Mouse (Mus musculus): Measurements from ENCODE around the gene Ltb4r2. TPM values are rescaled to one million over a fixed set of nuclear protein-coding genes. Genes with fewer than 3 reads are reported as not detected.

Ltb4r2 gene
- polyA plus RNA-seq, 1 experiment = 0.07 TPM

- Histone ChIP-seq H3K27me3 (ENCODE audit: control insufficient read depth, insufficient read depth, low read length) (no peaks in the 10 kb centered on the region), H3K27ac (ENCODE audit: control insufficient read depth, insufficient read depth, low read depth, low read length) (no peak overlapping the region), H3K36me3 (ENCODE audit: control insufficient read depth, insufficient read depth, low read length) (no peaks in the 10 kb centered on the region), H3K4me1 (ENCODE audit: control insufficient read depth, insufficient read depth, low read length) (peaks cover 4% of the 10 kb centered on the region), H3K4me3 (ENCODE audit: control insufficient read depth, low read depth, low read length) (no peak overlapping the region)
- TF ChIP-seq POLR2A (IDR thresholded peaks at IDR 0.05; ENCODE audit: control insufficient read depth, low read depth, low read length) (no peak), CTCF (IDR thresholded peaks at IDR 0.05; ENCODE audit: control insufficient read depth, insufficient read depth, insufficient replicate concordance, low read depth, low read length) (no peak)
These were observed 32.2 kb downstream of the Ltb4r2 start for GRCm38 (mm10) chr14:55793461-55793860.

GRCm38 (mm10) chr14:55793946-55794345 lies 32.7 kb downstream of the Ltb4r2 start:
- H3K27ac ChIP-seq (ENCODE audit: control insufficient read depth, insufficient read depth, low read depth, low read length) = no peak overlapping the region
- H3K4me3 ChIP-seq (ENCODE audit: control insufficient read depth, low read depth, low read length) = no peak overlapping the region
- TF ChIP-seq POLR2A (IDR thresholded peaks at IDR 0.05; ENCODE audit: control insufficient read depth, low read depth, low read length) (no peak), CTCF (IDR thresholded peaks at IDR 0.05; ENCODE audit: control insufficient read depth, insufficient read depth, insufficient replicate concordance, low read depth, low read length) (no peak)
- no peaks in the 10 kb centered on the region for H3K36me3 ChIP-seq (ENCODE audit: control insufficient read depth, insufficient read depth, low read length)
- H3K4me1 ChIP-seq (ENCODE audit: control insufficient read depth, insufficient read depth, low read length) = no peaks in the 10 kb centered on the region; the same call in 1 of the 2 replicates
- no peaks in the 10 kb centered on the region for H3K27me3 ChIP-seq (ENCODE audit: control insufficient read depth, insufficient read depth, low read length)

DNA sequence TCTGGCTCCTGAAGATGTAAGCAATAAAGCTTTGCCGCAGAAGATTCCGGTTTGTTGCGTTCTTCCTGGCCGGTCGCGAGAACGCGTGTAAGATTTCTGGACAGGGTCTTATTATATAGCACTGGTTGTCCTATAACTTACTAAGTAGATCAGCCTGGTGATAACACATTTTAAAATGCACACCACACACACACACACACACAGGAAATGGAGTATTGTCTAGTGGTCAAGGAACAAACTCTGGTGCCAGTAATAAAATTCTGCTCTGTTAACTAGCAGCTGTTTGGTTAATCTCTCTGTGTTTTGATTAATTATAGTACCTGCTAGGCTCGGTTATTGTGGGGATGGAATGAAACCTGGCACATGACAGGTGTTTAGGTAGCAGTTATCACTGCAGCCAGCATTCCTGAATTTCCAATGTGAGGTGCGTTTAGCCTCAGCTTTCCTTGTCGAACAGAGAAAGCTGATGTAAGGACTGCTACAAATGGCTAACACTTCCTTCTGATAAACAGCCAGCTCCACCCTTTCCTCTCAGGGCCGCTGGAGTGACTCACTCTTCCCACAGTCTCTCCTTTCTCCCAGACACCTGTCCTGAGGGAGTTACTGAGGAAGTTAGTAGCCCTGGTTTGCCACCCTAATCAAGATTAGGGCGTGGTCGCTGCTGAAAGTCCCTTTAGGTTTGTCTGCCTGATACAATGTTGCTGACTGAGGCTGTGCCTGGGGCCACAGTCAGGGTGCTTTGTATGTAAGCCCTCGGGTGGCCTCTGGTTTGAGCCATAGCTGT lies 34.3 kb downstream of the Ltb4r2 start:
- H3K27ac ChIP-seq (ENCODE audit: control insufficient read depth, insufficient read depth, low read depth, low read length) = no peak overlapping the region
- no peaks in the 10 kb centered on the region; the same call in 1 of the 2 replicates for H3K4me1 ChIP-seq (ENCODE audit: control insufficient read depth, insufficient read depth, low read length)
- no peaks in the 10 kb centered on the region for H3K36me3 ChIP-seq (ENCODE audit: control insufficient read depth, insufficient read depth, low read length)
- no peak overlapping the region for H3K4me3 ChIP-seq (ENCODE audit: control insufficient read depth, low read depth, low read length)
- H3K27me3 ChIP-seq (ENCODE audit: control insufficient read depth, insufficient read depth, low read length) = no peaks in the 10 kb centered on the region
- no peak for TF ChIP-seq POLR2A (IDR thresholded peaks at IDR 0.05; ENCODE audit: control insufficient read depth, low read depth, low read length)
- TF ChIP-seq CTCF (IDR thresholded peaks at IDR 0.05; ENCODE audit: control insufficient read depth, insufficient read depth, insufficient replicate concordance, low read depth, low read length) = no peak

Other genes starting within 250 kb of the Ltb4r2 start
- gene Nrl, start 236.4 kb upstream of the Ltb4r2 start, polyA plus RNA-seq (2012; rRNA removed) = 0.20 and 0.37 TPM in 2 replicates
- gene Pck2, start 221.2 kb upstream of the Ltb4r2 start, polyA plus RNA-seq (2012; rRNA removed) = 2.8 and 5.7 TPM in 2 replicates
- gene Dcaf11, start 201.4 kb upstream of the Ltb4r2 start, polyA plus RNA-seq (2012; rRNA removed) = 54.5 and 60.7 TPM in 2 replicates
- gene A730061H03Rik, start 201.0 kb upstream of the Ltb4r2 start, polyA plus RNA-seq (2012; rRNA removed) = 2.1 and 2.3 TPM in 2 replicates
- 40.2 and 52.7 TPM in 2 replicates for gene Fitm1, start 185.8 kb upstream of the Ltb4r2 start, polyA plus RNA-seq (2012; rRNA removed)
- gene Psme1, start 183.3 kb upstream of the Ltb4r2 start, polyA plus RNA-seq (2012; rRNA removed) = 7.6 and 8.4 TPM in 2 replicates
- gene Emc9, start 176.1 kb upstream of the Ltb4r2 start, polyA plus RNA-seq (2012; rRNA removed) = 5.8 and 6.4 TPM in 2 replicates
- 10.2 and 14.9 TPM in 2 replicates for gene Psme2, start 170.3 kb upstream of the Ltb4r2 start, polyA plus RNA-seq (2012; rRNA removed)
- gene Rnf31, start 169.7 kb upstream of the Ltb4r2 start, polyA plus RNA-seq (2012; rRNA removed) = 7.8 and 8.9 TPM in 2 replicates
- 4.1 and 4.4 TPM in 2 replicates for gene Irf9, start 157.9 kb upstream of the Ltb4r2 start, polyA plus RNA-seq (2012; rRNA removed)
- gene Rec8, start 143.4 kb upstream of the Ltb4r2 start, polyA plus RNA-seq (2012; rRNA removed) = 65.8 and 78.1 TPM in 2 replicates
- 519 and 558 TPM in 2 replicates for gene Ipo4, start 125.5 kb upstream of the Ltb4r2 start, polyA plus RNA-seq (2012; rRNA removed)
- gene Gm49378, start 123.5 kb upstream of the Ltb4r2 start, polyA plus RNA-seq (2012; rRNA removed) = 1.9 and 2.1 TPM in 2 replicates
- 18.2 and 21.3 TPM in 2 replicates for gene Tm9sf1, start 117.6 kb upstream of the Ltb4r2 start, polyA plus RNA-seq (2012; rRNA removed)
- gene Tssk4, start 111.2 kb upstream of the Ltb4r2 start, polyA plus RNA-seq (2012; rRNA removed) = 197 and 200 TPM in 2 replicates
- gene Mdp1, start 100.9 kb upstream of the Ltb4r2 start, polyA plus RNA-seq (2012; rRNA removed) = 4.1 TPM in 2 replicates
- 29.6 and 35.9 TPM in 2 replicates for gene Gmpr2, start 89.5 kb upstream of the Ltb4r2 start, polyA plus RNA-seq (2012; rRNA removed)
- gene Nedd8, start 89.3 kb upstream of the Ltb4r2 start, polyA plus RNA-seq (2012; rRNA removed) = 196 and 222 TPM in 2 replicates
- 26.8 and 30.0 TPM in 2 replicates for gene Tinf2, start 79.6 kb upstream of the Ltb4r2 start, polyA plus RNA-seq (2012; rRNA removed)
- 0.27 and 0.65 TPM in 2 replicates for gene Tgm1, start 47.5 kb upstream of the Ltb4r2 start, polyA plus RNA-seq (2012; rRNA removed)
- 40.9 and 41.4 TPM in 2 replicates for gene Rabggta, start 39.2 kb upstream of the Ltb4r2 start, polyA plus RNA-seq (2012; rRNA removed)
- 322 and 330 TPM in 2 replicates for gene Dhrs1, start 15.7 kb upstream of the Ltb4r2 start, polyA plus RNA-seq (2012; rRNA removed)
- 142 and 144 TPM in 2 replicates for gene Nop9, start 15.7 kb upstream of the Ltb4r2 start, polyA plus RNA-seq (2012; rRNA removed)
- gene Cideb, start 3.0 kb upstream of the Ltb4r2 start, polyA plus RNA-seq (2012; rRNA removed) = 0.13 TPM in 1 of 2 replicates, not detected in the other
- gene Ltb4r1, start 4.5 kb downstream of the Ltb4r2 start, polyA plus RNA-seq (2012; rRNA removed) = 0.11 and 0.20 TPM in 2 replicates
- gene Adcy4, start 22.7 kb downstream of the Ltb4r2 start, polyA plus RNA-seq (2012; rRNA removed) = 0.38 and 0.82 TPM in 2 replicates
- 4.1 and 4.8 TPM in 2 replicates for gene Ripk3, start 27.4 kb downstream of the Ltb4r2 start, polyA plus RNA-seq (2012; rRNA removed)
- gene Nfatc4, start 61.7 kb downstream of the Ltb4r2 start, polyA plus RNA-seq (2012; rRNA removed) = 0.58 and 0.83 TPM in 2 replicates
- gene Nynrin, start 92.6 kb downstream of the Ltb4r2 start, polyA plus RNA-seq (2012; rRNA removed) = 0.41 and 0.51 TPM in 2 replicates
- 1.0 and 1.1 TPM in 2 replicates for gene Cbln3, start 123.0 kb downstream of the Ltb4r2 start, polyA plus RNA-seq (2012; rRNA removed)
- gene Khnyn, start 123.5 kb downstream of the Ltb4r2 start, polyA plus RNA-seq (2012; rRNA removed) = 5.0 and 5.1 TPM in 2 replicates
- gene Sdr39u1, start 138.9 kb downstream of the Ltb4r2 start, polyA plus RNA-seq (2012; rRNA removed) = 50.7 and 55.1 TPM in 2 replicates
- gene Cma1, start 183.2 kb downstream of the Ltb4r2 start, polyA plus RNA-seq (2012; rRNA removed) = 0.10 TPM in 1 of 2 replicates, not detected in the other
- gene Cma2, start 189.6 kb downstream of the Ltb4r2 start, polyA plus RNA-seq (2012; rRNA removed) = not detected in 2 replicates